Mouse (Mus musculus) right cerebral cortex, postnatal 4 days (tissue): Measurements from ENCODE around the gene Apmap.
A peak's percentile ranks its signal among the peaks of the same experiment; 100 is the strongest.

Source experiments
- DNase-seq: peaks from one replicate; pipeline ENCODE4 v3.0.0-alpha.2; 2022

The Apmap gene

DNA sequence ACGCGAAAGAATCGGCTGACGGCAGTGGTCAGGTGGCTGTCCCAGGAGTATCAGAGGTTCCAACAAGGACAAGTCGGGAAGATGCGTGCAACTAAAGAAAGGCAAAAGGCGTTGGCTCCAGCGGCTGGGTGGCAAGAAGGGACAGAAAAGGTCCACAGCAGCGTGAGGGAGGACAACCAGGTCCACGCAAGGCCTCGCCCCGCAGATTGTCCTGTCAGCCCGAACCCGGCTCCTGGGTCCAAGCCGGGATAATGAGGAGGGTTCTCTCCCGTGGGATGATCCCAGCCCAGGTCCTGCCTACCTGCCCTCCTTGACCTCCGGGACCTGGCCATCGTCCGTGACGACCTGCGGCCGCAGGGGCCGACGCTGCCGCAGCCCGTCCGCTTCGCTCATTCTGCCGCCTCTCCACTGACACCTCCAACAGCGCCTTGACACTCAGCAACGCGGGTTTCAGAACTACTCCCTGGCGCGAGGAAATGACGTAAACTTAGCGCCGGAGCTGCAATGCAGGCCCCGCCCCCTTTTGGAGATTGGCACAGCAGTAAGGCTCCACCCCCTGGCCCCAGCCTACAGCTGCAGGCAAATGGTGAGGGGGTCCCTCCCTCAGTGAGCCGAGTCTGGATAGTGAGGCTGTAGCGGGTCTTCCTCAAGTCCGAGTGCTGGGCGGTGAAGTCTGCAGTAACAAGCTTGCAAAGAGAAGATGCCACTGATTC is at the start of gene Apmap:
Gene Apmap, minus strand, starts transcription at position 481 of the 713 bp plus-strand sequence.
- peak; percentile 97 for DNase-seq

DNA sequence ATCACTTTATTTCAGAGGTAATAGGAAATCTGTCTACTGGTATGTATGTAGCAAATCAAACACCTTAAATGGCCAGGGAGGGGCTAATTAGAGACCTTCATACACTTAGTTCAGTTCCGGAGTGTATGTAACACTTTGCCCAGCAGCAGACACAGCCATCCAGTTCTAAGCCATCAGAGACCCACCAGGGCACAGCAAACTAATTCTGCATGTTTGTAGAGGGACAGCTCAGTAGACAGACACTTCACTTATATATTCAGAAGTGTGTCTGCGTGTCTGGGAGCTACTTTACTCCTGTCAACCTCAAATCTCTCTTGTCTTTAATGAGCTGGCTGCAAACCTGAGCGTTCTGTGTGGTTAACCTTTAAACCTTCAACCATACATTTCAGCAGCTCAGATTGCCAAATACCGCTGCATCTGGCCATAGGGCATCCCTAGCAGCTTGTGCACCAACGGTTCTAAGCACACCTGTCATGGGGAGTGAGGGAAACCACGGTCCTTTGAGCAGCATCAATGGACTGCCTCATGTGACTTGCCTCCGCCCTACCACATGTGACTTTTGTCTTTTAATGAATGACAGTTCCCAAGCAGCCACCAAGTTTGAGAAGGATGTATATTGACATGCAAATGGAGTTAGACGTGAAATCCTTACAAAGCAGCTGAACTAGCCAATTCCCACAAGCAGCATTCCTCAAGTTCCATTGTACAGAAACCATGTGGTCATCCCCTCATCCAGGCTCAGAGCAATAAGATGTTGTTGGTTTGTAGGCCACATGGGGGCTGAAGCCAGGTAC is 48.8 kb upstream of the Apmap start:
- DNase-seq = no peak

DNA sequence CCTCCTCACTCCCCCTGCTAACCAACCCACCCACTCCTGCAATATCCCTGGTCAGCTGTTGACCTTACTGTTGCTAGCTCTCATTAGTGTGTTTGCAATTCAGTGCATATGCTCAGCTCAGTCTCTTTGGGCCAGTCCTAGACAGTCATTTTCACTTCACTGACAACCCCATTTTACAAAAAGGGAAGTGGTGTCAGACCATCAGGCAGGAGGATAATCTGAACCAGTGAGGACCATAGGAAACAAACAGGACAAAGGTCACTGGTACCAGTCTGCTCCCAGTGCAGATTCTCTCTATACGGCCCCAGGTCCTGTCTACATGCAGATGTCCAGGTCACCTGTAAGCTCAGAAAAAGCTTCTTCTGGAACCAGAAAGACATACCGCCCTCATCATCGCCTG is 47.7 kb upstream of the Apmap start:
- DNase-seq = no peak

DNA sequence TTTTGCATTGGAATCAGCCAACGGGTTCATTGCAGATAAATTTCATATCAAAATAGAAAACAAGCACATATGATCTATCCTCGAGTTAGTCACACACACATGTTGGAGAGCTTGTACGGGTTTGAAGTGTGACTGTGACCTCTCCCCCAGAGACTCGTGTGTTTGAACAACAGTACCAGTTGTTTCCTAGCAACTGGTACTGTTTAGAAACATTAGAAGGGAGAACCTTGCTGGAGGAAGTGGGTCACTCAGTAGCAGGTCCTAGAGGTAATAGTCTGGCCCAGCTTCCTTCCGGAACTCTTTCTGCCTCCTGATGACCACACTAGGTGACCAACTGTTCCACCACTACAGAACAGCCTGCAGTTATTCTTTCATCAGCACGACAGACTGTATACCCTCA is 46.9 kb upstream of the Apmap start:
- no peak for DNase-seq

DNA sequence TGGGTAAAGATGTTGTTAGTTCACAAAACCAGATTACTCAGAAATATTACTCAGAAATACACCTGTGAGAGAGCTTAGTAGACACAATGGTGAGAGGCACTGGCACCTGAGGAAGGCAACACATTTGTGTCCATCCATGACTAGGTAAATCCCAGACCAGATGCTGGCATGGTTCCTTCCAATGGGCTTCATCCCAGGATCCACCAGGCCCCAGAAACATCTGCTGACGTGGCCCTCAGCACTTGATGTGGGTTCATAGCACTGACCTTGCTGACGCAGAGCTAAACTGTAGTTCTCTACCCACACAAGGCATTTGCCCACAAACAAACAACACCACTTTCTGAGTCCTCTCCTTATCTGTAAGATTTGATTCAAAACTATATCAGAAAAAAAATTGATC is 46.4 kb upstream of the Apmap start:
- DNase-seq = no peak

DNA sequence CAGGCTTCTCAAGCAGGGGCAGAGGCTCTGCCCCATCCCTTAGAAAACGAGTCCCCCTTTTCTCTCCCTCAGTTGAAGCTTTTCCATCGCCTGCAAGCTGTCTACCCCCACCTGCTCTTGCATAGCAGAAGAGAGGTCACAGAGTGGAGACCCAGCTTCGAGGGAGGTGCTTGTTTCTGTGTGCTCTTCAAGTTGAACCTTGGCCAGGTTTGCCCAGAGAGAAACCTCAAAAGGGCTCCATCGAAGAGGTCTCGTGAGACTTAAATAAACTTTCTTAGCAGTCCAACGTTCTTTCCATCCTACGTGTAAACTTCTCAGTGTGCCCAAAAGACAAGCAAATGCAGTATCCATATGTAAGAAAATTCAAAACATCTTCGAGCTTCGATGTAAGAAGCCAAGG is 43.0 kb upstream of the Apmap start:
- DNase-seq = no peak

DNA sequence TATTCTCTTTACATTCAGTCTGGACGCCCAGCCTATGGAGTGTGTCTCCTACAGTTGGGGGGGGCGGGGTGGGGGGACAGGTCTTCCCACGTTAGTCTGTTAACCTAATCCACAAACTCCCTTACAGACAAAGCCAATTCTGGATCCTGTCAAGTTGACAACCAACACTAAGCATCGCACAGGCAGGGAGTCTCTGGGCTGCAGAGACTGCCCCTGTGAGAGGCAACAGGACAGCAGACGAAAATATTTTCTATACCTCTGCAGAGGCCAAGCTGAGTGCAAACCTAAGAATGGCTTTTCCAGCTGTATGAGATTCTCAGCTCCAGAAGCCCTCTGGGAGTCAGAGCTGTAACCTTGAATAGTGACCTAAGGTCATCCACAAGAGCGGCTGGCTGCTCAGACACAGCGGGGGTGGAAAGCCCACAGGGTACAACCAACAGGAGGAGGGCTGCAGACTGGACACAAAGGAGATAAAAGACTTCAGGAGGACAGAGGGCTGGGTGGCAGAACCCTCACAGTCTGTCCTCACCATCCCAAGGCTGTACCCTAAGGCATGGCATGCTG is 42.2 kb upstream of the Apmap start:
- no peak for DNase-seq

DNA sequence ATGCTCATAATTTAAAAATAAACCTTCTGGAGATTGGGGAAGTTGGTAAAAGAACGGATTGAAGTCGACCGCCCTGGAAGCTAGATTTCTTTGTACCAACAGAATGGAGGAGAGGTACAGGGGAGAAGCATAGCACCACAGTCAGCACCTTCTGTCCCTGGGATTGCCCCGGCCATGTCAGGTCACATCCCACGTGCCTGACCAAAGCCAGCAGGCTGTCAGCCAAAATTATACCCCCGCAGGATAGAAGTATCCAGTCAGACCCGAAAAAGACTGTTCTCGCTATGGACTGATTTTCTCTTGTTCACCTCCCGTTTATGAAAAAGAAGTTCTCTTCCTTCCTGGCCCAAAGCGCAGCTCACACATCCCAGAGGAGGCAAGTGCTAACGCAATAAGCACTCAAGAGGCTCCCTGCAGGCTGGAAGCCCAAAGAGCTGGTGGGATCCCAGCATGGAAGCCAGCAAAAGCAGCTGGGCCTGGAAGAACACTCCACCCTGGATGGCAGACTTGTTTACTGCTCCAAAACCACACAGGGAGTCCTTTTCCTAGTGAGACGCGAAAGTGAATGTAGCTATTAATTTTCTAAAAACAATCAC is 40.0 kb upstream of the Apmap start:
- DNase-seq = no peak

DNA sequence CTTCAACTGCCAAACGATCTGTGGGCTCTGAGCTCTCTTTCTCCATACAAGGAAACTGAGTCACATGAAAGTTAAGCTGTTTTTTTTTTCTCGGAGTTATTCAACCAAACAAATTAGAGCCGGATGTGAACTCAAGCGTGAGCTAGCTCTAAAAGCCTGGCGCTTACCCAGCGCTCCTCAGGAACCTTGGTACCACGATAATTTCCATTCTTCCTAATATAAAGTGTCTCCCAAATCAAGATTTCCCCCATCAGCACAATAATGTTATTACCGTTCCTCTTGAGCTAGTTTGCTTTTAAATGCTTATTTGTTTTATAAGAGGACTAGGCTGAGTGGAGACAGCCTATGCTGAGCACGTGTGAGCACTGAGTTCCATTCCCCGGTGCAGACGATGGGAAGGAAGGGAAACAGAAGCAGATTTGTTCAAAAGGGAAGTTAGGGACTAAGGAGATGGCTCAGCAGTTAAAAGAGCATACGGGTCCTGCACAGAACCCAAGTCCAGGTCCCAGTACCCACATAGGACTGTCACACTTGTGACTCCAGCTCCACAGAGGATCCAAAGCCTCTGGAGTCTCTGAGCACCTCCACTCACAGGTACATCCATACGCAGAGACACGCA is 39.4 kb upstream of the Apmap start:
- no peak for DNase-seq

DNA sequence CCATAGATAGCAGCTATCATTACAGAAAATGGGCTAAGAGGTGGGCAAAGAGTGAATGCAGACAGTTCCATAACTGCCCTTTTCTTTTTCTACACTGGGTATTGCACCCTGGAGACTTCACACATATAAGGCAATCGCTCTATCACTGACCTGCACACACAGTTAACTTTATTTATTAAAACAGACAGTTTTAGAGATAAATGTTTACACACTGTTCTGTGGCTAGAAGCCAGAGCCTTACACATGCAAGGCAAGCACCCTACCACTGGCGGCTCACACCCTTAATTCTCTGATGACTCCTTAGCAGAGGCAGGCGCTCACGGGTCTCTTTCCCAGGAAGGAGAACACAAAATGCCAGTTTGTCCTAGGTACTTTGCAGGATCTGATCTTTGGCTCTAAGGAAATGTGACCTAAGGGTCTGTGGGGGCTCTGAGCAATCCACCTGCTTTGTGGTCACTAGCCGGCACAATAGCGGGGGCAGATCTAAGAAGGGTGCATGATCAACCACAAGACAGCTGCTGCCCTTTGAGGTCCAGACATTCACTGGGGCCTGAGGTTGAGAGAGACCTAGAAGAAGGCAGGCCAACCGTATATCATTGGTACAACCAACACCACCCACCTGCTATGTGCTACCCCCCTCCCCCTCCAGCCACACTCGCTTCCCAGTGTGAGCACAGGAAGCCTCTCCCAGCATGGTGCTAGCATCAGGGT is 38.2 kb upstream of the Apmap start:
- no peak for DNase-seq

DNA sequence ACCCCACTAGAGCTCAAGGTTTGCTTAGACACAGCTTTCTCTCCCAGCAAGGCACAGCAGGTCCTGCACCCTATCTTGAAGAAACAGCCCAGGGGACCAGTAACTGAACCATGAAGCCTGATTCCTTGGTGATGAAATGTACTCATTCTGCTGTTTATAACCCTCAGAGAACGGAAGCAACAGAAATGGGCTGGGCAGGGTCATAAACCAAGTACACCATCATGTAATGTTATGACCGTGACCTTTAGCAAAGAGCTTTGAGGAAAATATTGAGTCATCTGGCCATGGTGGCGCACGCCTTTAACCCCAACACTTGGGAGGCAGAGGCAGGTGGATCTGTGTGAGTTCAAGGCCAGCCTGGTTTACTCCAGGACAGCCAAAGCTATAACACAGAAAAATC is 36.9 kb upstream of the Apmap start:
- no peak for DNase-seq

DNA sequence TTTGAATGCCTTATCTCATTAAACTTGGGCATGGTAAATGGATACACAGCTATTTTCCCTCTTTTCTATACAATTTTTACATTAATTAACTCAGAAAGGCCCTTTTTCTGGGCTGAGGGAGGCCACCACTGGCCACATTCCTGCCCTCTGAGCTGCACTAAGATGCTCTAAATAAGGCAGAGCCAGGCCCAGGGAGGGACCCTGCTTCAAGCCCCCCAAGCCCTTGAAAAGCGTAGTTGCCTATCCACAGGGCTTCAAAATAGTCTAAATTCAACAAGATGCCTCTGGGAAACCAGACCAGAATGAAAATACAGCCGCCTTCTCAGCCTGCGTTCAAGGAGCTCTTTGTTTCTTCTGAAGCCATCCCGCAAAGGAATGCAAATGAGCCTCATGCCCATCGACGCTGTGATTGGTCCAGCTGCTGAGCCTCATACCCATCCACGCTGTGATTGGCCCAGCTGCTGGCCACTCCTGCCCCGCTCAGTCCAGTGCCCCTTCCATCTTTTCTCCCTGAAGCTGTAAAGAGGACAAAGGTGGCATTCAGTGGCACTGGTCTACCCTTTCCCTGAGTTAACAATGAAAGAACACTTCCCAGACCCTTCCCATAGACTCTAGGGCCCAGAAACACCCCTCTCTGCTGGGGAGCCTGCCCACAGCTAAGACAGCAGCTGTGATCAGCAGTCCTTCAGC is 35.5 kb upstream of the Apmap start:
- DNase-seq = peak; percentile 42

DNA sequence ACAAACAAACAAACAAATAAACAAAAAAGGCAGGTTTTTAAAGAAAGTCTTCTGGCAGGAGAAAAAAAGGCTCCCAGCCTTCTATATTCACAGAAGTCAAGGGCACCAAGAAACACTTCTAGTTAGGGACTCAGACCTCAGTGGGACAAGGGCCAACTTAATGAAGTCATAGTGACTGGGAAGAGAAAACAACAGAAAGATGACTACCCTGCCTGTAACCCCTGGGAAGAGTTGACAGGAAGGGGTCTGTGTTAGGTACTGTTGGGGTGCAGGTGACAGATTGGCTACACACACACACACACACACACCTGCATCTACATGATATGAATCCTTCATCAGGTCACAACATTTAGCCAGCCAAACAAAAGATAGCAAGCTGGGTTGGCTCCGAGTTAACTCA is 34.8 kb upstream of the Apmap start:
- DNase-seq = no peak

DNA sequence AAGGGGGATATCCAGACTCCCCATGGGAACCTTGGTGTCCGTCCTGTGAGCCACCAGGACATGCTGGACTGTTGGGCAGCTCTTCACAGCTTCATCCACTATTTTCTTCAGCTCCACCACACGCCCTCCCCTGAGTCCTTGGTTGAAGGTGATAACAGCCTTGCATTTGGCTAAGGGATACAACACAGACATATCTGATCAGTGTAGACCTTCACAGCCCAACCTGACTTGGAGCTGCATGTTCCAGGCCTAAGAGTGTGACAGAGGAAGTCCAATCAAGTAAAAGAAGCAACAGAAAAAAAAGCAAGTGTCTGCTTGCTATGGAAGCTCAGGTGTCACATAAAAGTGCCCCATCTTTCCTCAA is 30.0 kb upstream of the Apmap start:
- no peak for DNase-seq

DNA sequence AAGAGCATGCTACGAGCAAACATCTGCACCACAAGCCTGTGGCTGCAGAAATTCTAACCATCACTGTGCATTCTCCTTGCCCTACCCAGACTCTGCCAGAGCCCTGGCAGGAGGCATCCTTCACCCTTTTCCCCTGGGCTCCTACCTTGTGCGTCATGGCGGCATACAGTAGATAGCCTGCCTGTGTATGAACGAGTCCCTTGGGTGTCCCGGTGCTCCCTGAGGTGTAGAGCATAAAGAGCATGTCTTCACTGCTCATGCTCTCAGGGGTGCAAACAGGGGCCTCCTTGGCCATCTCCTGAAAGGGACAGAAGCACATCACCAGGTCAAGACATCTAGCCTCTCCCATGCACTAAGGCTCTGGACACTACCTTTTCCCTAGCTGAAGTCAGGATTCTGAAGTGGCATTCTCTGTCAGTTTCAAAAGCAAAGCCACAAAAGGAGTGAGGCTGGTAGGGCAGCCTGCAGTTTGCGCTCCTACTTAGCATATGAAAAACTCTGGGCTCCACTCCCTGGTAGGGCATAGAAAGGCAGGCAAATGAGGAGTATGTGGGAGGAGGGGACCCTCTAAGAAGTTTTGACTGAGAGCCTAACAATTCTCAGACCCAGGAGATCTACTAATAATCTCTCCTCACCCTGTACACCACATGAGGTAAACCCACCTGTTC is 29.5 kb upstream of the Apmap start:
- DNase-seq = no peak

DNA sequence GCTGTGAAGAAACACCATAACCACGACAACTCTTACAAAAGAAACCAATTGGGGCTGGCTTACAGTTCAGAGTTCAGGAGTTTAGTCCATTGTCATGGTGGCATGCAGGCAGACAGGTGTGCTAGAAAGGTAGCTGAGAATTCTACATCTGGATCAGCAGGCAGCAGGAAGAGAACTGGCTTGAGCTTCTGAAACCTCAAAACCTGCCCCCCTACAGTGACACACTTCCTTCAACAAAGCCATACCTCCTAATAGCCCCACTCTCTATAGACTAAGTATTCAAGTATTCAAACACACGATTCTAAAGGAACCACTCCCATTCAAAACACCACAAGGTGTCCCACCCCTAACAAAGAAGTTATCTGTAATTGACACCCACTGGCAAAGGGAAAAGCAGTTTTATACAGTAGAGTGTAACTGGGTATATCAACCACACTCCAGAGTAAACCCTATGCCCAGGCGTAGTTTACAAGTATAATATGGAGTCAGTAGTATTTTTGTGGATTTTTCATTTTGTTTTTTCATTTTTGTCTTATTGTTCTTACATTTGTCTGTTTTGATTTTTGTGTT is 27.6 kb upstream of the Apmap start:
- DNase-seq = no peak

DNA sequence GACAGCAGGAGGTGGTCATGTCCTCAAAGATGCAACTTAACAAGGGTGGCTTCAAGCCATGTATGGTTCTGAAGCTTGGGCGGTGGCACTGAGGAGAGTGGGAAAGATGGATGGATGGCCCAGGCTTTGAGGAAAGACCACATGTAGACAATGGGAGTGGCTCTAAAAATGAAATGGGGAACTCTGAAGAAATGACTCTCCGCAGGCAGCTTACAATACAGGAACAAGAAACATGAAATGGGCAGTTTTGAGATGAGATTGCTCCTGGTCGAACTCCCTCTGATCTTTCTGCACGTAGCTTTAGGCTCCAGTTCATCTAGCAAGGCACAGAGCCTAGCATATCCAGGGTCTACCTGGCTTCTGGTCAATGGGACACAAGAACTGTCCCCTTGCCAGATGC is 20.9 kb upstream of the Apmap start:
- no peak for DNase-seq

DNA sequence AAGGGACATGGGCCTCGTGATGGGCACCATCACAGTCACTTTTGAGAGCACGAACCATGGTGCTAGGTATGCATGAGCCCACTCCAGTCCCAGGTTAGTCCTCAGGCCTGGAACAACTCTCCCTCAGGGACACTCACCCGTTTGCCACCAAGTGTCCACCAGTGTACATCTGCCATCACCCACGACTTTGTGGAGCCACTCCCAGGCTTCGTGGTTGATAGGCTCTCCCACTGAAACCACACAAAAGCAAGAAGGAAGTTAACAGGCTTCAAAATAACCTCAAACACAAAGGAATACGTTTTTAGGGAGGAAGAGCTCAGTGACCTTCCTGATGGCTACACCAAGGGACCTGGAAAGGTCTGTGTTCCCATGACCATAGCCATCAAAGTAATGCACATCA is 18.8 kb upstream of the Apmap start:
- DNase-seq = no peak

DNA sequence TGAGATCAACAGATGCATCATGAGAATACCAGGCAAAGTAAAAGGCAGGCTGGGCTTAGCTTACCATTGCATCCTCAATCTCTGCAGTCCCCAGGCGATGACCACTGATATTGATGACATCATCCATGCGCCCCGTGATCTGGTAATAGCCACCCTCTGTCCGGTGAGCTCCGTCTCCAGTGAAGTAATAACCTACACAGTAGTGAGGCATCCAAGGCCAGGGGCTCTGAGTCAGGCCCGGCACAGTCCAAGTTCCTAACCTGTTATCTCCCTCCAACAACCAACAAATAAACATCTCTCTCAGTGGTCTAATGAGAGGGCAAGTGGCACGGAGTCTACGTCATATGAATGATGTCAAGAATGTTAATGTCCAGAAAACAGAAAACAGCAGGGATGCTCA is 16.6 kb upstream of the Apmap start:
- DNase-seq = no peak

DNA sequence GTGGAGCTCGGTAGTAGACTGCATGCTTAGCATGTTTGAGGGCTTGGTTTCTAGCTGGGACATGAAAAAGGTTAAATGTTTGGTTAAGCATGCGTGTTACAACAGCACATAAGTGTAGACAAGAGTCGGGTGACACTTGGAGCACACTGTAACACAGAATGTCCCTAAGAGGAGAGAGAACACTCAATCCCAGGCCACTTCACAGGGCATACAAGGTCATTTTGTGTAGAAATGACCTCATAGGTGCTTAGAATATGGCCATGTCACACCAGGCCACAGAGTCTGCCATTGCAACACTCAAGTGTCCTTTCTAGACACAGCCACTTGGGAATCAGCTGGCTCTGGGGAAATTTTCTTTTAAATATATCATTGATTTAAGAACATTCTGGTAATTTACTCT is 15.6 kb upstream of the Apmap start:
- no peak for DNase-seq

DNA sequence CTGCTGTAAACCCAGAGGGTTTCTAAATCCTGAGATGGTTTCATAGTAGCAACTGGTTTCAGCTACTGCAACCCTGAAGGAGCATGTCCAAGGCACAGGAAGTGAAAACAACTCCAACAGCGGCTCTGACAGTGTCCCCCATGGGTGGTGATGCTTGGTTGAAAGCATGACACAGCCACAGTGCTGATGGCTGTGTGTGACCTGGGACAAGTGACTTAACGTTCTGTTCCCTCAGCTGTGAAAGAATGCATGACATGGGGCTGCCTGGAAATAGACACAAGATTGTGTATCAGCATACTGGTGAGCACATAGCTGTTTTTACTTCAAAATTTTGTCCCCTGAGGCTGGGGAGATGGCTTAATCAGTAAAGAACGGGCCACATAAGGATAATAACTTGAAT is 13.3 kb upstream of the Apmap start:
- DNase-seq = no peak
